Mouse (Mus musculus): ENCODE measurements at regions not wholly inside any gene's neighbourhood (a gene's known extent, or its start where the extent isn't known, plus 50 kb on each side); places are given as distances from the start of the nearest gene placed in this dataset.

GRCm38 (mm10) chr13:11490766-11491165 is 616.0 kb downstream of the Ryr2 start:
- H3K4me2 ChIP-seq (ENCODE audit: low read depth) = no peak overlapping the region
- no peaks in the 10 kb centered on the region for H3K79me2 ChIP-seq (ENCODE audit: control insufficient read depth, insufficient read depth)
- no peaks in the 10 kb centered on the region for H3K27me3 ChIP-seq (ENCODE audit: control insufficient read depth, insufficient read depth, insufficient read length)
- H3K36me3 ChIP-seq (ENCODE audit: control insufficient read depth, insufficient read depth) = no peaks in the 10 kb centered on the region
- H3K4me3 ChIP-seq = no peak overlapping the region
- H3ac ChIP-seq (ENCODE audit: control insufficient read depth, insufficient read length) = no peak overlapping the region
- TF ChIP-seq REST (IDR thresholded peaks at IDR 0.05; ENCODE audit: insufficient read depth, insufficient read length) (no peak), MYOG (IDR thresholded peaks at IDR 0.05; ENCODE audit: control insufficient read depth in 1 of 3, insufficient read depth in 1 of 3, insufficient read length in 2 of 3, low read depth in 2 of 3) (no peak), MAX (IDR thresholded peaks at IDR 0.05; ENCODE audit: low read depth) (no peak), TCF12 (IDR thresholded peaks at IDR 0.05; ENCODE audit: insufficient read depth, poor library complexity, severe bottlenecking) (no peak), USF1 (IDR thresholded peaks at IDR 0.05; ENCODE audit: low read depth) (no peak), POLR2AphosphoS2 (IDR thresholded peaks at IDR 0.05; ENCODE audit: insufficient read length, low read depth) (no peak)

GRCm38 (mm10) chr13:11483142-11483541 is 623.6 kb downstream of the Ryr2 start:
- H3ac ChIP-seq (ENCODE audit: control insufficient read depth, insufficient read length) = no peak overlapping the region
- TF ChIP-seq POLR2A (IDR thresholded peaks at IDR 0.05; ENCODE audit: insufficient read length, low read depth) (no peak), REST (IDR thresholded peaks at IDR 0.05; ENCODE audit: insufficient read depth, insufficient read length) (no peak), SRF (IDR thresholded peaks at IDR 0.05; ENCODE audit: control insufficient read depth, insufficient read length, low read depth) (no peak), POLR2AphosphoS2 (IDR thresholded peaks at IDR 0.05; ENCODE audit: insufficient read length, low read depth) (no peak), TCF3 (IDR thresholded peaks at IDR 0.05; ENCODE audit: insufficient read length, low read depth) (no peak), CEBPB (IDR thresholded peaks at IDR 0.05; ENCODE audit: insufficient read depth, poor library complexity, severe bottlenecking) (no peak), E2F4 (IDR thresholded peaks at IDR 0.05; ENCODE audit: insufficient read depth) (no peak), MAX (IDR thresholded peaks at IDR 0.05; ENCODE audit: low read depth) (no peak), USF1 (IDR thresholded peaks at IDR 0.05; ENCODE audit: low read depth) (no peak), TCF12 (IDR thresholded peaks at IDR 0.05; ENCODE audit: insufficient read depth, poor library complexity, severe bottlenecking) (no peak), MYOD1 (IDR thresholded peaks at IDR 0.05; ENCODE audit: control insufficient read depth in 1 of 3, insufficient read length in 2 of 3, low read depth in 2 of 3) (no peak), MYOG (IDR thresholded peaks at IDR 0.05; ENCODE audit: control insufficient read depth in 1 of 3, insufficient read depth in 1 of 3, insufficient read length in 2 of 3, low read depth in 2 of 3) (no peak)
- H3K27me3 ChIP-seq (ENCODE audit: control insufficient read depth, insufficient read depth, insufficient read length) = no peaks in the 10 kb centered on the region
- H3K79me2 ChIP-seq (ENCODE audit: control insufficient read depth, insufficient read depth) = no peaks in the 10 kb centered on the region
- no peaks in the 10 kb centered on the region for H3K36me3 ChIP-seq (ENCODE audit: control insufficient read depth, insufficient read depth)
- no peak overlapping the region for H3K4me3 ChIP-seq
- no peak overlapping the region for H3K4me2 ChIP-seq (ENCODE audit: low read depth)

- Histone ChIP-seq H3K79me2 (ENCODE audit: control insufficient read depth, insufficient read depth) (no peaks in the 10 kb centered on the region), H3K4me3 (no peak overlapping the region), H3K36me3 (ENCODE audit: control insufficient read depth, insufficient read depth) (no peaks in the 10 kb centered on the region), H3ac (ENCODE audit: control insufficient read depth, insufficient read length) (no peak overlapping the region), H3K27me3 (ENCODE audit: control insufficient read depth, insufficient read depth, insufficient read length) (no peaks in the 10 kb centered on the region), H3K4me2 (ENCODE audit: low read depth) (no peak overlapping the region)
- TF ChIP-seq MYOD1 (IDR thresholded peaks at IDR 0.05; ENCODE audit: control insufficient read depth in 1 of 3, insufficient read length in 2 of 3, low read depth in 2 of 3) (no peak), USF1 (IDR thresholded peaks at IDR 0.05; ENCODE audit: low read depth) (no peak), SRF (IDR thresholded peaks at IDR 0.05; ENCODE audit: control insufficient read depth, insufficient read length, low read depth) (no peak), E2F4 (IDR thresholded peaks at IDR 0.05; ENCODE audit: insufficient read depth) (no peak), TCF12 (IDR thresholded peaks at IDR 0.05; ENCODE audit: insufficient read depth, poor library complexity, severe bottlenecking) (no peak), POLR2AphosphoS2 (IDR thresholded peaks at IDR 0.05; ENCODE audit: insufficient read length, low read depth) (no peak), MAX (IDR thresholded peaks at IDR 0.05; ENCODE audit: low read depth) (no peak), POLR2A (IDR thresholded peaks at IDR 0.05; ENCODE audit: insufficient read length, low read depth) (no peak), MYOG (IDR thresholded peaks at IDR 0.05; ENCODE audit: control insufficient read depth in 1 of 3, insufficient read depth in 1 of 3, insufficient read length in 2 of 3, low read depth in 2 of 3) (no peak), REST (IDR thresholded peaks at IDR 0.05; ENCODE audit: insufficient read depth, insufficient read length) (no peak), CEBPB (IDR thresholded peaks at IDR 0.05; ENCODE audit: insufficient read depth, poor library complexity, severe bottlenecking) (no peak), TCF3 (IDR thresholded peaks at IDR 0.05; ENCODE audit: insufficient read length, low read depth) (no peak)
Observed at GRCm38 (mm10) chr13:11482701-11483100, 624.0 kb downstream of the Ryr2 start.

- no peak overlapping the region for H3K4me3 ChIP-seq
- H3K4me2 ChIP-seq (ENCODE audit: low read depth) = no peak overlapping the region
- H3K79me2 ChIP-seq (ENCODE audit: control insufficient read depth, insufficient read depth) = no peaks in the 10 kb centered on the region
- no peaks in the 10 kb centered on the region for H3K36me3 ChIP-seq (ENCODE audit: control insufficient read depth, insufficient read depth)
- TF ChIP-seq MYOD1 (IDR thresholded peaks at IDR 0.05; ENCODE audit: control insufficient read depth in 1 of 3, insufficient read length in 2 of 3, low read depth in 2 of 3) = peak in 2 of 3 experiments; percentile 15 to 60
- TF ChIP-seq TCF3 (IDR thresholded peaks at IDR 0.05; ENCODE audit: insufficient read length, low read depth) = no peak
- no peak overlapping the region for H3ac ChIP-seq (ENCODE audit: control insufficient read depth, insufficient read length)
- H3K27me3 ChIP-seq (ENCODE audit: control insufficient read depth, insufficient read depth, insufficient read length) = no peaks in the 10 kb centered on the region
Observed at GRCm38 (mm10) chr13:11460251-11460650, 646.5 kb downstream of the Ryr2 start.

GRCm38 (mm10) chr13:11455113-11455512 is 651.6 kb downstream of the Ryr2 start:
- TF ChIP-seq MAX (IDR thresholded peaks at IDR 0.05; ENCODE audit: low read depth) (no peak), USF1 (IDR thresholded peaks at IDR 0.05; ENCODE audit: low read depth) (no peak), MYOG (IDR thresholded peaks at IDR 0.05; ENCODE audit: control insufficient read depth in 1 of 3, insufficient read depth in 1 of 3, insufficient read length in 2 of 3, low read depth in 2 of 3) (no peak), TCF12 (IDR thresholded peaks at IDR 0.05; ENCODE audit: insufficient read depth, poor library complexity, severe bottlenecking) (no peak), SRF (IDR thresholded peaks at IDR 0.05; ENCODE audit: control insufficient read depth, insufficient read length, low read depth) (no peak), POLR2AphosphoS2 (IDR thresholded peaks at IDR 0.05; ENCODE audit: insufficient read length, low read depth) (no peak), TCF3 (IDR thresholded peaks at IDR 0.05; ENCODE audit: insufficient read length, low read depth) (no peak), POLR2A (IDR thresholded peaks at IDR 0.05; ENCODE audit: insufficient read length, low read depth) (no peak), MYOD1 (IDR thresholded peaks at IDR 0.05; ENCODE audit: control insufficient read depth in 1 of 3, insufficient read length in 2 of 3, low read depth in 2 of 3) (no peak), REST (IDR thresholded peaks at IDR 0.05; ENCODE audit: insufficient read depth, insufficient read length) (no peak), CEBPB (IDR thresholded peaks at IDR 0.05; ENCODE audit: insufficient read depth, poor library complexity, severe bottlenecking) (no peak), E2F4 (IDR thresholded peaks at IDR 0.05; ENCODE audit: insufficient read depth) (no peak)
- no peak overlapping the region for H3ac ChIP-seq (ENCODE audit: control insufficient read depth, insufficient read length)
- H3K4me2 ChIP-seq (ENCODE audit: low read depth) = no peak overlapping the region

More at GRCm38 (mm10) chr13:11455113-11455512, 651.6 kb downstream of the Ryr2 start:
- Histone ChIP-seq H3K36me3 (ENCODE audit: control insufficient read depth, insufficient read depth) (no peaks in the 10 kb centered on the region), H3K4me3 (no peak overlapping the region), H3K27me3 (ENCODE audit: control insufficient read depth, insufficient read depth, insufficient read length) (no peaks in the 10 kb centered on the region), H3K79me2 (ENCODE audit: control insufficient read depth, insufficient read depth) (no peaks in the 10 kb centered on the region)
